In genomic region chr3:65863762-65864377, GRCm38 (mm10) we compare ENCODE assay signal across 8 mouse cellular contexts.
DNase-seq lines count a peak whose midpoint lies in the region.

No protein-coding gene starts in this region.

- DNase-seq in heart, adult 18-20 months, result peak; percentile 52 to 71
- no peak for DNase-seq in heart, adult 8-10 months (ENCODE audit: low spot score)
- DNase-seq in brain, adult 2 months (ENCODE audit: low read depth, low spot score), result peak; percentile 67
- DNase-seq in gonadal fat pad, adult 2 months (ENCODE audit: low read depth), result peak; percentile 89
- DNase-seq in layer of hippocampus, adult 18-20 months (ENCODE audit: low spot score in 2 of 2), result peak; percentile 29 to 63
- peak; percentile 41 for DNase-seq in skeletal muscle tissue, adult 2 months (ENCODE audit: low read depth, low spot score)
- DNase-seq in spleen, postnatal 36 days (ENCODE audit: low spot score in 2 of 2), result no peak
- DNase-seq in spleen, postnatal 14 days (ENCODE audit: low spot score in 2 of 2), result no peak

Comparison
In these comparisons a context has a peak if more than half of its experiments do, and no peak if none do; other contexts are left out.
1. DNase-seq: peak in heart, adult 18-20 months (2 of 2), brain, adult 2 months (single experiment), gonadal fat pad, adult 2 months (single experiment), layer of hippocampus, adult 18-20 months (2 of 2) and skeletal muscle tissue, adult 2 months (single experiment); none in heart, adult 8-10 months (single experiment), spleen, postnatal 36 days (0 of 2) and spleen, postnatal 14 days (0 of 2).